Mouse (Mus musculus): Measurements from ENCODE around the gene Sorl1. TPM values are rescaled to one million over a fixed set of nuclear protein-coding genes. Genes with fewer than 3 reads are reported as not detected.

Sorl1 gene
- total RNA-seq, 4 experiments from 2014 or later, result 171 to 189 (median 179) TPM

DNA sequence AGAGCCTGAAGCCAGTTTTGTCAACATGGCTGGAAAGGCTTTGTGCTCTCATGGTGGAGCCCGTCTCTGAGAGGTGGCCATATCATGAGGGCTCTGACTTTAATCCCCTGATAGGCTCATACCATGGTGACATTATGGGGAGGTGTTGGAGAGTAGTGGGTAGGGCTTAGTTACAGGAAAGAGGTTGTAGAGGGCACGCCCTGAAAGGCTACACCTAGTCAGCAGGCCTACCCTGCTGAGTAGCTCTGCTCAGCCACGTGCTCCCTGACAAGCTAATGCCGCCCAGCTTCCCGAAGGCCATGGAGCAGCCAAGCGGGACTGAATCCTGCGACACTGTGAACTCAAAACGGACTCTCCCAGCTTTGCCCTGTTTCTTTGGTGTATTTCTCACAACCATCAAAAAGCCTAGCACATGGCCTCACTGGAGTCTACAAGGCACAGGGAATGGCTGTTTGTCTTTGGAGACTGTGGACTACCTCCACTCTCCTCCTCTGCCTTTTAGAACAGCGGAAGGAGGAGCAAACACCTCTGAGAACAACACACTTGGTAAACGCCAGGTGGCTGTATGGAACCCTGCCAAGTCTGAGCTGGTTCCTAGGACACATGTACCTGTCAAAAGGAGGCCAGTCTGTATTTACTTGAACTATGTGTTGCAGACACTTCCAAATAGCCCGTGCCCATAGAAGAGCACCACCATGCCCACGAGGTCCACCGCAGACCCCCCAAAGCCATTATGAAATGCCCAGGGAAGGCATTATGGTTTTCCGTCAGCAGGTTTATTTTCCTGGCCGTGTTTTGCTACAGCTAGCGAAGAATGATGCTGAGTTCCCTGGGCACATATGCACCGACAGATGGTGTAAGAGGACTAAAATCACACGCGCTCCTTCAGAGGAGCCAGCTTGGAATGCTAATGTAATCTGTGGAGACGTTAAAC lies 69.5 kb downstream of the Sorl1 start:
- DNase-seq (ENCODE audit: low spot score in 2 of 2), result peak; percentile 83 to 87

DNA sequence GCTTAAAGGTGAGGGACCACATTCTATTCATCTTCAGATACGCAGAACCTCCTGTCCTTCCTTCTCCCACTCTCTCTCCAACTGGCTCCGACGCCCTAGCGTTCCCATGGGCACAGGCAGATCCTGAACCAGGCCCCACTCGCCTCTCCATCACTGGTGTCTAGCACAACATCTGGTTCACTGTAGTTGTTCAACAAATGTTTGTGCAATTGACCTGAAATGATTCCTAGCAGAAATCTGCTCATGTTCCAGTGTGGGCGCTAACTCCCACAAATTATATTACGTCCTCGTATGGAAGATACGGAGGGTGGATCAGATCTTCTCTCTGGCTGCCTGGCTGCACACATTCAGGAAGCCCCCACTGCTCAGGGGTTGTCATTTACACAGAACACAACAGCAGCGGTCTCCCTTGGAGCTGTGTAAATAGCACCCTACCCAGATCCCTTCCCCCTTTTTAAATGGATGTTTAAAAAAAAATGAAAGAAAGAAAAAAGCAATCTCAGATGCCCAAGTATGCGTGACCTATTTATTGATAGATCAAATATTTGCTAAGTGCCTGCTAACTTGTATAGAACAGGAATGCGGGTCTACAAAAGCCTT lies 70.4 kb downstream of the Sorl1 start:
- DNase-seq (ENCODE audit: low spot score in 2 of 2), result peak; percentile 54 to 63

DNA sequence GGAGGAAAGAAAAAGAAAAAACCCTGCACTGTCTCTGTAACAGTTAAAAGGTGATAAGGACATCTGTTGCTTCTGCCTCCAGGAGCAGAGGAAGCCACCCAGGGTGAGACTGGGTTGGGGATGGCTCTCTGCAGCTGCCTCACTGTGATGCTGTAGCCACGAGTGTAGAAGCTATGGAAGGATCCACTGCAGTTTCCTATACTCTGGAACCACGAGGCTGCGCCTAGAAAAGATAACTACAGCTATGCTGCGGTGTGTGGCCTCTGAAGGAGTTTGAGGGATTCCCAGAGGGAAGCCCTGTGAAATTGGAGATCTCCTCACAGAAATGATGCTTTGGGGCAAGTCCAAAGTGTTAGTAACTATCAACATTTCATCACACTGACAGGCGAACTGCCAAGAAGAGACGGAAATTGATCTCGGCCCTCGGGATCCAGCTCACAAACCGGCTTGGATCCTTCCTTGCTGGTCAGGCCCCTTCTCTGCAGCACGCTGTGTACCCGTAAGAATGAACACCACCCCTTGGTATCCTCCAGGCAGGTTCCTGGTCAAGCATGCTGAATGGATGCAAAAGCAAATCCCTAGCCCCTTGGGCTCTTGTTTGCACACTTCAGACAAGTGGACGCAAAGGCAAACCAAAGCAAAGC lies 71.3 kb downstream of the Sorl1 start:
- DNase-seq (ENCODE audit: low spot score in 2 of 2), result no peak

DNA sequence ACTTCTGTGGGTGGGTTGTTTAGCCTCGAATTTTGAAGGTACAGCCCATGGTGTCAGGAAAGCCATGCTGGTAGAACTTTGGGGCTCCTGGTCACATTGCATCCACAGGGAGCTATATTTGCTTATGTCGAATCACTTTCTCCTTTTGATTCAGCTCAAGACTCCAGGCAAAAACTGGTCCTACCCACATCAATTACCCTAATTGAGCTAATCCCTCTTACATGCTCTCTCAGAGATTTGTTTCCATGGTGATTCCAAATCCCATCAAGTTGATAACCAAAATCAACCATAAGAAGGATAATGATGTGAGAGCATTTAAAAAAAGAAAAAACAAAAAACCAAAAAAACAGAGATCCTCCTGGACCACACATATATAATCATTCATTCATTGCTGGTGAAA lies 75.6 kb downstream of the Sorl1 start:
- DNase-seq (ENCODE audit: low spot score in 2 of 2), result no peak

DNA sequence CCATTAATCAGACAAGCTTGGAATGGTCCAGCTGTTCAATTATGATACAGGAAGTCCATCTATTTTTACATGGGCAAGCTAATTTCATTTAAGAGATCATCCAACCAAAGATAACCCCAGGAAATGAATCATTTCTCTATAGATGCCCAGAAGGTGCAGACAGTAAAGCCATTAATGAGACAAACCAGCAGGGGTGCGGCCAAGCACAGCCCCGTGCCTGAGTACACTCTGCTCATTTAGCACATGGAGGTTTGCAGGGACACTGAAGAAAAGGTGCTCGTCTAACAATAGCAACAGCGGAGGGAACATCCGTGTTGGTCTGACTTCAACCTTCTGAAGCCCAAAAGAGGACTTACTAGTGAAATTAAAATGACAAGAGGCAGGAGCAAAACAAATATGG lies 76.3 kb downstream of the Sorl1 start:
- DNase-seq (ENCODE audit: low spot score in 2 of 2), result no peak

DNA sequence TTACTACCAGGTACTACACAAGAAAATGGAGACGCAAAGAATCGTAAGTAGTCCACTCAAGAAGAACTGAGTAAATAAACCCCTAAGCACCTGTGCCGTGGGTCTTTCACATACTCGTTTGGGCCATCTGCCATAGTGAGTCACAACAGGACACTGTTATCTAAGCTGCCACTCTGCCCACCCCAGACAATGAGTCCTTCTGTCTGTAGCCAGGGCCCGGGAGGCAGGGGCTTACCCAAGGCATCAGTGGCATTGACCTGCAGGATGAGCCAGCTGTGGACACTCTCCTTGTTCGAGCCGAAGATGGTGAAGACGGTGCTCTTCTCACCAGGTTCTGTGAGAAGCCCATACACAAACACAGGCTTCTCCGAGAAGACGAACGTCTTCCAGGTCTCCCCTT lies 77.8 kb downstream of the Sorl1 start:
- no peak for DNase-seq (ENCODE audit: low spot score in 2 of 2)

DNA sequence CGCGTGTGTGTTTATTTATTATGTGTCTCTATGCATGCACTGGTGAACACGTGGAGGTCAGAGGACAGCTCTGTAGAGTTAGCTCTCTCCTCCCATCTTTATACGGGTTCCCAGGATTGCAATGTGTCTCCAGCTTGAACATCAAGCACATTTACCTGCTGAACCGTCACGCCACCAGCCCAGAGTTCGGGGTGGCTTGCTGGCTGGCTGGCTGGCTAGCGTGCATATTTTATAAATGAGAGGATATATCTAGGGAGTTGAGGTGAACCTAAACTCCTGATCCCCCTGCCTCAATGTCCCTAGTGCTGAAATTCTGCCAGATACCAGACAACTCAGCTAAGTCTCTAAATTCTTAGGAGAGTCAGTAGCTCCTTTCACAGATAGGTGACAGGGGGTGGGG lies 79.4 kb downstream of the Sorl1 start:
- DNase-seq (ENCODE audit: low spot score in 2 of 2), result no peak

DNA sequence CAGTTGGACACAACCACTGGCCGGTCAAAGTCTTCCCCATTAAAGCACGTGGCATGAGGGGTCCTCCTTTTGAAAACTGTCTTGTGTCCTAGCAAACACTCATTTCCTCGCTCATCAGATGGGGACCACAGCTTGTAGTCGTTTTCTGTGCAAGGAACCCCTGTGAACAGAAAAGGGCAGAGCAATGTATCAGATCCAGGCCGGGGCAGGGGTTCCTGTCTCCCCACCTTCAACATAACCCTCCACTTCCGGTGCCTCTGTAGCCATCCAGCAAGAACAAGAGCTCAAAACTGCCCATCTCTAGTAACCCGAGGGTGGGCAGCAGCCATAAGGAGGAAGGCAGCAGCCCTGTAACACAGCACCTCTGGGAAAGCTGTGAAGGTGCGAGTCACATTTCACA lies 80.2 kb downstream of the Sorl1 start:
- DNase-seq (ENCODE audit: low spot score in 2 of 2), result no peak

DNA sequence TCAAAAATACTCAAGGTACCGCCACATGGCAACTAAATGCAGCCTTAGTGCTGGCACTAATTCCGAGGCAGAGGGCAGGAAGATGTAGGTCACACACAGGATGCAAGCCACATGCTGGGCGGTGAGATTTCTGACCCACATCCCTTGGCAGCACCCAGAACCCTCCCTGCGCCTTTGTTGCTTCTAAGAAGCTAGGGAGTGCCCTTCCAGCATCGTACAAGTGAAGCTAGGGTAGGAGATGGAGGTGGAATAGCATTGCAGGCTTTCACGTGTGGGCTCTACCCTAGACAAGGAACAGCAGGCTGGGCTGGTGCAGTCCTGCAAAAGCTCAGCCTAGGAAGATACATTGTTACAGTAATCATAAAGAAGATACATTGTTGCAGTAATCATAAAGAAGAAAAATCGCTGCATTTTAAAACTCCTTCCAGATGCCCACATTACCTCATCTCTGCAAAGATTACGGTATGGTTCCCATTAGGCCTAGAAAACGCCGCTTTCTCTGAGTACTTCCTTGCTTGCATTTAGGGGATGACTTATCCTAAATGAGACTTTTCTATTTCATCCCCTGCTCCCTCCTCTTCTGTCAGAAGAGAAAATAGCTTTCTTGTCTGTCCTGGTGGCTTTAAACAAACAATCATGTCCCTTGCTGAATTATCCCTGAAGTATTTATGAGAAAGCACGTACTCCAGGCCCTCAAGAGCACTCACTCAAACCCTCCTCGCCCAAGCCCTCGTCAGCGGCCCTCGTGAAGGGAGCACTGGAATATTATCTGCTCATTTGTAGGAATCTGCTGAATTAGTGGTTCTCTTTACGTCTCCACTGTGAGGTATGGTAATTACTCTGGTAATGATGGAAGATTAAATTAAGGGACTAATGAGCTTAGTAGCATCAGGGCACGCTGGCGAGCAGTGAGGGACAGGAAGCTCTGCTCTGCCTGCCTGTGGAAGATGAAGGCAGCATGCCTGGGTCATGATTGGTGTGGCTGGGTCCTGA lies 84.8 kb downstream of the Sorl1 start:
- DNase-seq (ENCODE audit: low spot score in 2 of 2), result no peak

DNA sequence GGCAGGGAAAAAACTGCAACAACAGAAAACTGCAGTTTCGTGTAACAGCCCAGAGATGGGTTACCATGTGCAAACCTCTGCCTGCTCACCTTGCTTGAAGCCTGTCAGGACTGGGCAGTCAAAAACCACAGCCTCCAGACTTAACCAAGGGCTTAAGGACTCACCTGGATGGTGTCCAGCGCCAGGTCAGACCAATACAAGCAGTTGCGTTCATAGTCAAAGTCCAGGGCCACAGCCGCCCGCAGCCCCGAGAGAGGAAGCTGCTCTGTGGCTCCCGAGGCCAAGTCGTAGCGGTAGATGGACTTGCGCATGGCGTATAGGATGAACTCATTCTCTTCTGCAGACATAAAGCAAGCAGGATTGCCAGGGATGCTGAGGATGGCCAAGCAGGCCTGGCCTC lies 87.2 kb downstream of the Sorl1 start:
- no peak for DNase-seq (ENCODE audit: low spot score in 2 of 2)

DNA sequence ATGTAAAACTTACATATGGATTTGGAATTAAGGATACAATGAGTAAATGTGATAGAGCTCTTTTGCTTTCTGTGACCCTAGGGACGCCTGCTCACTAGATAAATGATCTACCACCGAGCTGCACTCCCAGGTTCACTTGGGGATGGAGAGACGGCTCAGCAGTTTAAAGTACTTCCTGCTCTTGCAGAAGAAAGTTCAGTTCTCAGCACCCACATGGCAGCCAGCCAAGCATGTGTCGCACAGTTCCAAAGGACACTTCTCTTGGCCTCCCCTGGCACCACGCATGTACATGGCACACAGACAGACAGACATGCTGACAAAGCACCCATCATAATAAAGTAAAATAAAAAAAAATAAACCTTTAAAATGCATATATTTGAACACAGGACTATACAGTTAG lies 88.1 kb downstream of the Sorl1 start:
- DNase-seq (ENCODE audit: low spot score in 2 of 2), result no peak

DNA sequence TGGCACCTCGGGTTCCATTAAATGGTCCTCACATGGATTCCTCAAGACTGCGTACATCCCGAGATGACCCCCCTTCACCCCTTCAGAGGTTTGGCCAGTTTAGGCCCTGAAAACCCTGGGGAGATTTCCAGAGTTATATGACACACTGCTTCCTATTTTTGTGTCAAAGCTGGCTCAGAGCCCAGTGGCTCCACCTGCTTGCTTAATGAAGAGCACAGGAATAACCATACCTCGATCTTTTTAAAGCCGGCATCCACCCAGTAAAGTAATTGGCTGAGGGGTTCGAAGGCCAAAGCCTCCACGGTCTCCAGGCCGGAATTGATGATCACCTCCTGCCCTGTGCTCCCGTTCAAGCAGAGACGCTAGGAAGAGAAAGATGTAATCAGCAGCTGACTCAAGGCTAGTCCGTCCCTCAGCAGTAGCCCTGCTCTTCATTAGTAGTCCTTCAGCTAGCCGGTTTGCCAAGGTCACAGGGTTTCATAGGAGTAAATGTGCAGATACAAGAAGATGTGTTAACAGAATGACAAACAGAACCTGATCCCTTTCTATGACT lies 88.8 kb downstream of the Sorl1 start:
- no peak for DNase-seq (ENCODE audit: low spot score in 2 of 2)

DNA sequence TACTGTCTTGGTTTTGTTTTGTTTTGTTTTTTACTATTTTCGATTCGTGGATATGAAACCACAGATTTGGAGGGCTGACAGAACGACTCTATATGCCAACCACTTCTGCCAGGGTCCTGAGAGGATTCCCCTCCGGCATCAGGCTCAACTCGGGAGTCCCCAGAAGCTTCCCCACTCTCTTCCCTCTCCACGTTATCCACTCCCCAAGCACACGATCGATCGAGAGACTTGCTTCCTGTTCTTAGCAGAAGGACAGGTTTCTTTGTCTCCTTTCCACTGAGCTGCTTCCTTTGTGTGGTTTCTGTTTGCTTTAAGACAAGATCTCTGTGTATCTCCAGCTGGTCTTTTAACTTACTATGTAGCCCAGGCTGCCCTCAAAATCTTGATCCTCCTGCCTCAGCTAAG lies 90.0 kb downstream of the Sorl1 start:
- no peak for DNase-seq (ENCODE audit: low spot score in 2 of 2)

DNA sequence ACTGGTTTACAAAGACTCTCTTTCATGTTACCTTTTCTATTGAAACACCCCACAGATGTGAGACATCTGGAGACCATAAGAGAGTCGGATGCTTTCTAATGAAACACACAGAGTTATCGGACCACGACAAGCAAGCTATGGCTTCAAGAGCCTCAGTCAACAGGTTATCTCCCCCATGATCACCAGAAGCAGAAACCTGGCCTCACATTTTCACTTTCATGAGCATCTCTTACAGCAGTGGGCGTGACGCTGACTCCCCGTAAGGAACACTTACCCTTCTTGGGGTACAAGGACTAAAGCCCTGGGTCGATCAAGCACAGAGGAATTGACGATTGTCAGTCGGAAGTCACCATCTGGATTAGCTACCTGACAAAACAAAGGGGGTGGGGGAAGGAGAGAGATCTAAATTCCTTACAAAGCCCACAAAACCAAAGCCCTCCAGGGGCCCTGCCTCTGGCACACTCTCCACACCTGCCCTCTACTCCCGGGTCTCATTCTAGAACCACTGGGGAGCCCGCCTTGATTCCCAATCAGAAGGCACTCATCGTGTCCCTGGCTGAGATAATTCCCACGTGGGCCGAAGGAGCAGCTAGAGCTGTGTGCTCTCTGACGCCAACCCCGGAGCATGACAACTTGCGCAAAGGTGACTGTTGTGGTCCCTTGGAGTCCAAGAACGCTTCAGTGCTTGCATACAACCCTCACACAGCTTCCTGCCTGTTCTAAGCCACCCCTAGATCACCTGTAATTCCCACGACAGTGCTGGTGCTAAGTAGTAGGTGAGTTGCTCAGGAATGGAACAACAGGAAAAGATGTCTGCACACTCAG lies 90.6 kb downstream of the Sorl1 start:
- DNase-seq (ENCODE audit: low spot score in 2 of 2), result no peak

DNA sequence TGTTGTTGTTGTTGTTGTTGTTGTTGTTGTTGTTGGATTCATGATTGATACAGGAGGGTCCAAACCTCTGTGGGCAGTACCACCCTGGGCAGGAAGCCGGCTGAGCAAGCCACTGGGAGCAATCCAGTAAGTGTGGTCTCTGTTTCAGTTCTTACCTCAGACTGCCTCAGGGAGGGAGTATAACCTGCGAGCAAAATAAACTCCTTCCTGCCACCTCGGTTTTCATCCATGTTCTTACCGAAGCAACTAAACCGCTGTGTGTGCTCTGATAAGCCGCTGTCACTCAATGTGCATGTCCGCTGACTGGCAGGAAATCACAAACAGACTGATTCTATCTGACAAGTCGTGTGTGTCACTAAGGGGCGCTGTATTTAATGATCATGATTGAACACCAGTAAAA lies 91.7 kb downstream of the Sorl1 start:
- no peak for DNase-seq (ENCODE audit: low spot score in 2 of 2)

DNA sequence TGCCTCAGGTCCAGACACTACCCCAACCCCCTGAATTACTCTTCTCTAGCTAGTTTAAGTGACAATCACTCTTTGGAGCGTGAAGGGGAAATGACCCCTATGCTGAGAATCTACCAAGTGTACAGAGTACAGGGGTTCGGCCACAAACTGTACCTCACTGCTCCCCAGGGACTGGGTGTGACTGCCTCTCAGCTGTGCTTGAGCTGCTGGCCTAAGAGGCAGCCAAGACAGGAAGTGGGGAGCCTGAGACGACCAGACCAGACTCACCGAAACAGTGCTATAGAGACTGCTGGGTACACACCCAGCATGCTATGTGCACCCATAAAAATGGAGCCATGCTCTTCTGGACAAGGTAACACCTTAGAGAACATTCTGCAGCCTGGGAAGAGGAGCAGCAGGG lies 95.3 kb downstream of the Sorl1 start:
- DNase-seq (ENCODE audit: low spot score in 2 of 2), result no peak

DNA sequence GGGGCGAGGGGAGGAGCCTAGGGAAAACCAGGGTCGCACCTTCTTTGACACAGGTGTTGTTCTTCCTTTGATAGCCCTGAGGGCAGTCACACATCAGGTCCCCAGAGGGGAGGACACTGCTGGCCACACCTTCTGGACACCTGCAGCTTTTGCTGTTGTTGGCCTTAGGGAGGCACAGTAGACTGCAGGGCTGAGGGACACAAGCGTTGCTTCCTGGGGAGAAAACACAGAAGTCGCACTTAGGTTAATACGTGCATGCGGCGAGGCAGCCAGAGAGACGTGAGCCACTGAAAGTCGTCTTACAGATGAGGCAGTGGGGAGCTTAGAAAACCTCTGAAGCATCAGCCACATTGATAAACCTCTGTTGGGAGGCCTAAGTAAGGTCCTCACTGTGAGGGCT lies 99.8 kb downstream of the Sorl1 start:
- no peak for DNase-seq (ENCODE audit: low spot score in 2 of 2)

DNA sequence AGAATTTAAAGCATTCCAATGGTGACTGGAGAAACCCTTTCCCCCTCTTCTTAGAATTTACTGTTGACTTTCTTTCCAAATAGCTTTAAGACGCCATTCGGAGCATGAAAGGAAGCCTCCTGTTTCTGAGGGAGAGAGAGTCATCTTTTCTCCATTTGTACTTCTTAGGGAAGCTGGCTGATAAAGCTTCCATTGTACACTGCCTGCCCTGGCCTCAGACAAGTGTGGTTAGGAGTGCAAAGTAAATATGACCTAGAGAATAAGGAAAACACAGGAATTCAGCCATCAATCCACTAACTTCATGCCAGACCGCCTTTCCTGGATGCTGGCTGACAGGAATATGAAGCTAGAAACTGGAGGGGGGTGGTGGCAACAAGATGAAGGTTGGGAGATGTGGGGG lies 100.7 kb downstream of the Sorl1 start:
- no peak for DNase-seq (ENCODE audit: low spot score in 2 of 2)

DNA sequence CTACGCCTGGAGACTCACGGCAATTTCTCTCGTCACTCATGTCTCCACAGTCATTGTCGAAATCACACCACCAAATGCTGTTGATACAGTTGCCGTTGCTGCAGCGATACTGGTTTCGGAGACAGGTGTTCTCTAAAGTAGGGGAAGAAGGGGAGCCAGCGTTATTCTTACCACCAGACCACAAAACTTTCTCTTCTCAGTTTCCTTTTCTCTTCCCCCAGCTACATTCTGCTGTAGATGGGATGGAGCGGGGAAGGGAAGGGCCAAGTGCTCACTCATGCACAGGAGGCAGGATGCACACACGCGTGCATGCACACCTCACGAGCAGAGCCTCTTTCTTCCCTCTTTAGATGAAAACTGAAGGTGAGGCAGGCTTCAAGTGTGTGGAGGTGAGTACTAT lies 101.8 kb downstream of the Sorl1 start:
- DNase-seq (ENCODE audit: low spot score in 2 of 2), result no peak
